Mouse (Mus musculus) heart, postnatal 0 days (tissue): ENCODE data around the gene Stat6. TPM values are rescaled to one million over a fixed set of nuclear protein-coding genes. Genes with fewer than 3 reads are reported as not detected.
A peak's percentile ranks its signal among the peaks of the same experiment; 100 is the strongest.

Experiments
- ATAC-seq: fragments of 200-750 bp; cut with Nextera tagmentation; 2 replicates; pipeline ENCODE4 v1.8.0; 2017; ENCODE audit warnings: low read depth, moderate number of reproducible peaks, moderate library complexity; ENCODE audit not compliant: insufficient read depth
- DNase-seq: peaks from one replicate; pipeline ENCODE4 v3.0.0-alpha.2; 2016; ENCODE audit warnings: low spot score
- H3K27ac ChIP-seq: fragments of 300-500 bp; sonication (generic); 2 replicates; pipeline ENCODE4 v1.5.1; 2014; ENCODE audit warnings: low read depth, mild to moderate bottlenecking
- H3K27me3 ChIP-seq: fragments of 300-500 bp; sonication (generic); 2 replicates; pipeline ENCODE4 v1.6.1; 2014; ENCODE audit warnings: low read length, mixed read lengths; ENCODE audit not compliant: control insufficient read depth, insufficient read depth
- H3K36me3 ChIP-seq: fragments of 300-500 bp; sonication (generic); replicated peaks from 2 replicates; pipeline ENCODE4 v1.6.1; 2014; ENCODE audit warnings: low read length, mixed read lengths; ENCODE audit not compliant: control insufficient read depth, insufficient read depth
- H3K4me1 ChIP-seq: fragments of 300-500 bp; sonication (generic); 2 replicates; pipeline ENCODE4 v1.6.1; 2014; ENCODE audit warnings: antibody characterized with exemption; ENCODE audit not compliant: control insufficient read depth, insufficient read depth
- H3K4me2 ChIP-seq: fragments of 300-500 bp; sonication (generic); 2 replicates; pipeline ENCODE4 v1.6.1; 2014; ENCODE audit warnings: low read depth, mild to moderate bottlenecking, low read length, moderate library complexity
- H3K4me3 ChIP-seq: fragments of 300-500 bp; sonication (generic); 2 replicates; pipeline ENCODE4 v1.5.1; 2014; ENCODE audit warnings: low read depth, low read length
- H3K9ac ChIP-seq: fragments of 300-500 bp; sonication (generic); replicated peaks from 2 replicates; pipeline ENCODE4 v1.6.1; 2014; ENCODE audit warnings: low read depth, low read length, mixed read lengths
- H3K9me3 ChIP-seq: fragments of 300-500 bp; sonication (generic); replicated peaks from 2 replicates; pipeline ENCODE4 v1.6.1; 2016; ENCODE audit warnings: low read length; ENCODE audit not compliant: control insufficient read depth
- CTCF ChIP-seq: IDR thresholded peaks from 2 replicates; pipeline ENCODE4 v1.5.1; 2016; ENCODE audit warnings: antibody characterized with exemption, control low read depth, low read depth
- EP300 ChIP-seq: IDR thresholded peaks from 2 replicates; pipeline ENCODE4 v1.6.1; 2016; ENCODE audit warnings: antibody characterized with exemption, low read depth
- whole genome bisulfite sequencing: fragments of 180-500 bp; shearing (Covaris S2); extraction: QIAGEN DNeasy Blood & Tissue Kit; methylation state at CpG from one replicate; pipeline ENCODE4 v1.1.7; 2014; 5-methylcytosine and 5-hydroxymethylcytosine counted together
- polyA plus RNA-seq: library from polyadenylated mRNA; unstranded; fragments of >200 nt; fragmentation: Nextera tagmentation; extraction: Ambion mirVana; gene quantifications from 2 replicates; pipeline ENCODE4 v1.2.1, GENCODE M21; 2015
- total RNA-seq: library from RNA; depleted of rRNA; stranded (reverse); fragments of >200 nt; gene quantifications from 2 replicates; pipeline ENCODE4 v1.2.3, GENCODE M21; 2014; ENCODE audit warnings: low replicate concordance

Gene Stat6
- total and polyA plus RNA-seq, 2 experiments from 2014 or later, result 24.6 to 42.3 TPM

DNA sequence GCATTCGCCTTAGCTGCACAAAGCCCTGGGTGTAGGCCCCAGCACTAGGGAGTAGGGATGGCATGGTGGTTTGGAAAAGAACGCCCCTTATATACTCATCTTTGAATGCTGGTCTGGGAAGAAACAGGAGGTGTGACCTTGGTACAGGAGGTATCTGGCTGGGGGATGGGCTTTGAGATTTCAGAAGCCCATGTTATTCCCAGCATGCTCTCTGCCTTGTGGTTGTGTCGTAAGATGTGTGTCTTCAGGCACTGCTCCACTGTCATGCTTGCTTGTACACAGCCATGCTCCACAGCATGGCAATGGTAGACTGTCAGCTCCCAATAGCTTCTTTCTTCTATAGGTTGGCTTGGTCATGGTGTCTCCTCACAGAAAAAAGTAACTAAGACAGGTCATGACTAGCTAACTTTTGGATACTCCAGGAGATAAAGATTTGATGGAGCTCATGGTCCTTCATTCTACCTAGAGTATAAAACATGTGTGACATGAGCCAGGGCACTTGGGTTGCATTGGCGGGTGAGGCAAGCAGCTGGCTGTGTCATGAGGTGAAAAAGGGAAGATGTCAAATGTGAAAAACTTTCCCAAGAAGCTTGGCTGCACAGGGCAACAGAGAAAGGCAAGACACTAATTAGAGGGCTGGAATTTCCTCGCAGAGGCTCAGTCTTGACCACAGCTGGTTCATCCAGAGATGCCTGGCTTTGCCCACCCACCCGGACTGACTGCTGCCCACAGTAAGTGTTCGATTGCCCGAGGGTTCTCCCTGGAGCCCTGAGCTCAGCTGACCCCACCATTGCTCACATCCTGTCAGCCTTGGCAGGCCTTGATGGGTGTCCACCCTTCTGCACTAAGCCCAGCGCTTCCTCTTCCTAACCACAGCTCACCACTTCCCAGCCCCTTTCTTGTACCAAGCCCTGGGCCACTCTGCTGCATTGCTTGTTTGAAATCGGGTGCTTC is 11.2 kb upstream of the Stat6 start:
- TF ChIP-seq CTCF, result no peak
- TF ChIP-seq EP300, result no peak
- Histone ChIP-seq H3K9me3 (peaks cover 2% of the 10 kb centered on the region), H3K4me2 (no peak overlapping the region), H3K4me1 (no peaks in the 10 kb centered on the region), H3K9ac (no peak overlapping the region), H3K27ac (no peak overlapping the region), H3K27me3 (no peaks in the 10 kb centered on the region), H3K4me3 (no peak overlapping the region), H3K36me3 (no peaks in the 10 kb centered on the region)
- ATAC-seq (no peak), DNase-seq (no peak)
- 66% methylated on average over 10 of the region's 10 CpGs for WGBS

DNA sequence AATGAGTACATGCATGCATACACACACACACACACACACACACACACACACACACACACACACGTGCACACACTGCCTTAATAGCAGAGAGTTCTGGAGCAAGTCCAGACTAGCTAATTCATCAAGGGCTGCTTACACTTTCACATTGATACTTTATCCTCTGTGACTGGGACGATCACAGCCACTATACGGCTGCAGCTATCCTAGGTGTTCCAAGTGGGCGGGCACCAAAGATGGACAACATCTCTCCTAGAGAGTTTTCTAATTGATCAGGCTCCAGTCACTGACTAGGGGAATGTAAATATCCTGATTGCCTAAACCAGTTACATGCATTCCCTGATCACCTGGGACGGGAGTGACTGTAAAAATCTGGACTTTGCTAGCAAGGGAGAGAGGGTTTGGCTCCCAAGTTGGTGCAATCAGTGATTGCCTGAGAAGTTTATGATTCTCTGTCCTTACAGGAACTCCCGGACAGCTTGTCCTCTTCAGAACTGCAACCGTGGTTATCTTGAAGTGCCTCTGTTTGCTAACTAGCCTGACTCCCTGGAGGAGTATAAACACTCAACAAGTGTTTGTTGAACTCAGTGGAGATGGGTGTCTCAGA is 10.0 kb upstream of the Stat6 start:
- no peak overlapping the region for H3K27ac ChIP-seq
- H3K36me3 ChIP-seq, result no peaks in the 10 kb centered on the region
- H3K27me3 ChIP-seq, result no peaks in the 10 kb centered on the region
- H3K9ac ChIP-seq, result no peak overlapping the region
- no peak overlapping the region for H3K4me2 ChIP-seq
- WGBS, result 55% methylated on average over 7 of the region's 7 CpGs
- DNase-seq (no peak), ATAC-seq (no peak)
- no peaks in the 10 kb centered on the region for H3K4me1 ChIP-seq
- no peak for TF ChIP-seq CTCF
- no peak for TF ChIP-seq EP300
- no peak overlapping the region for H3K4me3 ChIP-seq
- H3K9me3 ChIP-seq, result no peaks in the 10 kb centered on the region

DNA sequence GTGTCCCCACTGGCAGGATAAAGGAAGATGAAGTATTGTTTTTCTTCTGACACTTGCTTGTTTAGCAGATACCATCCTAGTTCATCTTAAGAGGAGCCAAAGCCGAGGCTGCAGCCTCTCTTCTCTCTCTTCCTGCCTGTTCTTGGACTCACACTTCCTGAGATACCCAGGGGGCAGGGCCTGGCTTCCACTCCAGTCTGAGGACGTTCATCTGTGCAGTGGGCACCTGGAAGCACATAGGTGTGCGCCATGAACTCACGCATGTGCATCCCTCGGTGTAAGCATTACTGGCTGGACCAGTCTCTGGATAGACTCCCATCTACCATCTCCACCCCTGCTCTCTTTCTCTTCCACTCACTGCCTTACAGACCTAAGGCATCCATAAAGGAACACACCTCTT is 2.4 kb upstream of the Stat6 start:
- TF ChIP-seq EP300 (no peak), CTCF (no peak)
- H3K9me3 ChIP-seq, result no peaks in the 10 kb centered on the region
- ATAC-seq, result no peak
- 57% methylated on average over 5 of the region's 5 CpGs for WGBS
- H3K4me1 ChIP-seq, result peaks cover 10% of the 10 kb centered on the region
- no peaks in the 10 kb centered on the region; the same call in 1 of the 2 replicates for H3K36me3 ChIP-seq
- no peak overlapping the region for H3K27ac ChIP-seq
- H3K4me2 ChIP-seq, result no peak overlapping the region
- no peak overlapping the region for H3K4me3 ChIP-seq
- no peaks in the 10 kb centered on the region for H3K27me3 ChIP-seq
- no peak overlapping the region for H3K9ac ChIP-seq
- no peak for DNase-seq

DNA sequence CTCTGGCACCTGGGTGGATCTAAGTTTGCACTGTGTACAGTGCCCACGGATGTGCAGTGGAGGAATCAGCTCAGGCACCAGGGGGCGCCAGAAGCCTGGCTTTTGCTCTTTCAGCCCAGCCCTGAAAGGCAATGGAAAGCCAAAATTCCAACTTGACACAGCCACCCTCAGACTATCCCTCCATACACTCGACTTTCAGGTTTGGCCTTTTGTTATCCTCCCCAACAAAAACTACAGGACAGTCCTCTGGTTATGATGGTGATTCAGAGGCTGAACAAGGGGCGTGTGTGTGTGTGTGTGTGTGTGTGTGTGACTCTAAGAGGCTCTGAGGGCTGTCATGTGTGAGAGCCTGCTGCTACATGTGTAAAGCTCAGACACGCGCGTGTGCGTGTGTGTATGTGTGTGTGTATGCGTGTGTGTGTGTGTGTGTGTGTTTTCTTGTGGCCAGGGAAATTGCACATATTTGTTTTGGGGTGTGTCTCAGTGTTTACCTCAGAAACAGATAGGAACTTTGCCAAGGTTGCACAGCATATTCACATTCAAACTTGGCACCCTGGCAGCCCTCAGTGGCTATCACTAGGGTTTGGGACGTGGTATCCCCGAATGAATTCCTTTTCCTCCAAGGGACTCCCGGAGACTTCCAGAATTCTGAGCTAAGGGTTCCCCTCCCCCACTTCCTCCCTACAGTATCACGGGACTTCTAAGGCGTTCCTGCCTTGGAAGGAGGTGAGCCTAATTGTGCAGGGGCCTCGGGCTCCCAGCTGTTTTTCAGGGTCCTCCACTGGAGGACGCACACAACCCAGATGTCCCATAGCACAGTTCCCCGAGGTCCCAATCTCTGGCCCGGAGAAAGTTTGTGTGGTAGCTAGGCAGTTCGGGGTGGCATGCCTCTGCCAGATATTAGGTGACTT is 670 bp upstream of the Stat6 start:
- peak overlapping the region; percentile 96 for H3K27ac ChIP-seq
- no peaks in the 10 kb centered on the region for H3K9me3 ChIP-seq
- H3K27me3 ChIP-seq, result no peaks in the 10 kb centered on the region
- DNase-seq (peak; percentile 86), ATAC-seq (peak; percentile 64)
- WGBS, result 5% methylated on average over 19 of the region's 19 CpGs
- peaks cover 10% of the 10 kb centered on the region for H3K4me1 ChIP-seq
- H3K4me3 ChIP-seq, result peak overlapping the region; percentile 64
- peaks cover 11% of the 10 kb centered on the region for H3K36me3 ChIP-seq
- H3K9ac ChIP-seq, result peak overlapping the region; percentile 84
- TF ChIP-seq EP300, result no peak; the same call in 1 of the 2 replicates
- TF ChIP-seq CTCF, result peak; percentile 88
- peak overlapping the region; percentile 75 for H3K4me2 ChIP-seq

DNA sequence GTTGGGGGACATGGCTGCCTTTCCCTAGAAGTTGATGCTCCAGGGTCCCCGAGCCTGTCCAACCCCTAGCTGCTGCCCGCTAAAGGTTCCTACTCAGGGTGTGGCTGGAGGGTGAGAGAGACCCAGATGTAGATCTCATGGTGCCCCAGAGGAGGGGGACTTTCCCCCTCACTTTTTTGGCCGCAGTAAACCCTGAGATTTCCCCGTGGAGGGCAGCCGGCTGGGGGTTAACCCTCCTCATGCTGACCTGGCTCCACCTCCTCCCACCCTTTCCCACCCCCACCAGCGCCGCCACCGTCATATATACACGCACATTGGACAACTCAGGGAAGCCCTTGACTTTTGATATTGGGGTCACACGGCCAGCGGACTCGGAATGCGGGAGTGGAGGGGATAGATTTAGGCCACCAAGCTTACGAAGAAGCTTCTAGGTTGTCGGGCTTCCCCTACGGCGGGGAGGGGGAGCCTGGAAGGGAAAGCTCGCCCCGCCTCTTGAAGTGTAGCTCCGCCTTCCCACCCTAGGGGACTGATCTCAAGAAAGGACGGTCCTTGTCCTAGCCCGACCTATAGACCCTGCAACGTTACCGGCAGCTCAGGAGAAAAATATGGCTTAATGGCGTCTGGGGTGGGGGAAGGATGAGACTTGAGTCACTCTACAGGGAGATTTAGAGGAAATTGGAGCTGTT is 910 bp downstream of the Stat6 start:
- under 1% methylated on average over 25 of the region's 25 CpGs for WGBS

More for the DNA sequence above, 910 bp downstream of the Stat6 start:
- peak overlapping the region; percentile 64 for H3K4me3 ChIP-seq
- H3K9me3 ChIP-seq, result no peaks in the 10 kb centered on the region
- peak overlapping the region; percentile 84 for H3K9ac ChIP-seq
- no peak for TF ChIP-seq EP300
- no peak for TF ChIP-seq CTCF
- peak; percentile 82 for DNase-seq
- no peaks in the 10 kb centered on the region for H3K27me3 ChIP-seq
- H3K27ac ChIP-seq, result peak overlapping the region; percentile 96
- peak overlapping the region; percentile 75 for H3K4me2 ChIP-seq
- H3K4me1 ChIP-seq, result peaks cover 10% of the 10 kb centered on the region
- ATAC-seq, result peak; percentile 59
- H3K36me3 ChIP-seq, result peaks cover 25% of the 10 kb centered on the region
